Mouse (Mus musculus) small intestine, adult 2 months (tissue): ENCODE results near the gene Cldnd1.

Source experiments
- CTCF ChIP-seq: fragments of 200-500 bp; IDR thresholded peaks from 2 replicates; pipeline ENCODE4 v1.5.1; 2012; ENCODE audit warnings: low read depth, mild to moderate bottlenecking, control low read depth, inconsistent platforms, low read length, moderate library complexity, mixed read lengths; ENCODE audit not compliant: insufficient replicate concordance, insufficient read length; ENCODE audit errors: extremely low read depth
- POLR2A ChIP-seq: fragments of 200-500 bp; IDR thresholded peaks from 2 replicates; pipeline ENCODE4 v1.6.1; 2012; ENCODE audit warnings: low read depth, mild to moderate bottlenecking, control low read depth, inconsistent platforms, low read length, moderate library complexity

DNA sequence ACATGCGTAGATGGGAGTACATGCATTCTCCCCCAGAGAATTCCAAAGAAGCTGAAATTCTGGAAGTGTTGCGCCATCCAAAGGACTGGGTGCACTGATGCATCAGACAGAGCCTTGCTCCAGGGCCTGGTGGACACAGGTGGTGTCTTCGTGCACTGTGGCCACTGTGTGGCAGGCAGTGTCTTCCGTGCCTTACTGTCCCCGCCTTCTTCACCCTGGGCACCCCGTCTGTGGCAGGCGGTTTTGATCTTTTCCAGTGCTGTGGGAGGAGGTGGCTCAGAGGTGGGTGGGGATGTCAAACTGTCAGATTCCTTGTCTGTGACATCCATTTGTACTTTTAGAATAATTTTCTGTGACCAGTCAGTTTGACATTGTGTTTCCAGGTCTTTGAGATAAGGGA lies 49.0 kb upstream of the Cldnd1 start:
- no peak for TF ChIP-seq POLR2A
- peak; percentile 29; the same call in 1 of the 2 replicates for TF ChIP-seq CTCF
